Mouse (Mus musculus): ENCODE results near the gene Lin28b. TPM values are rescaled to one million over a fixed set of nuclear protein-coding genes. Genes with fewer than 3 reads are reported as not detected.

Gene Lin28b
- polyA plus RNA-seq, 1 experiment from 2014 or later, result 1.4 TPM

GRCm38 (mm10) chr10:45473143-45473484 lies 13.1 kb downstream of the Lin28b start:
- ATAC-seq (replicated peaks; ENCODE audit: low FRiP score, low TSS enrichment, low read depth) (no peak), DNase-seq (ENCODE audit: low spot score) (peak; percentile 56)
- Histone ChIP-seq H3K4me1 (replicated peaks; ENCODE audit: control insufficient read depth, insufficient read depth, low read length) (peaks cover 3% of the 10 kb centered on the region; the same call in 1 of the 2 replicates), H3K9ac (ENCODE audit: low read length) (no peak overlapping the region), H3K27ac (ENCODE audit: low read depth) (no peak overlapping the region), H3K27me3 (replicated peaks; ENCODE audit: control insufficient read depth, insufficient read depth, low read length) (peaks cover 41% of the 10 kb centered on the region), H3K4me3 (ENCODE audit: low read depth, low read length) (0 out of 2 replicates have a peak overlapping the region, but pooled peaks have one; percentile 22), H3K36me3 (ENCODE audit: control insufficient read depth, insufficient read depth, low read length) (no peaks in the 10 kb centered on the region), H3K9me3 (ENCODE audit: control insufficient read depth, low read length) (no peaks in the 10 kb centered on the region), H3K4me2 (ENCODE audit: low read length) (no peak overlapping the region)
- 5% methylated on average over 5 of the region's 5 CpGs for WGBS

- peaks cover 3% of the 10 kb centered on the region; the same call in 1 of the 2 replicates for H3K4me1 ChIP-seq (replicated peaks; ENCODE audit: control insufficient read depth, insufficient read depth, low read length)
- ATAC-seq (replicated peaks; ENCODE audit: low FRiP score, low TSS enrichment, low read depth) (no peak), DNase-seq (ENCODE audit: low spot score) (no peak)
- WGBS, result 8% methylated on average over 6 of the region's 6 CpGs
- H3K9me3 ChIP-seq (ENCODE audit: control insufficient read depth, low read length), result no peaks in the 10 kb centered on the region
- H3K4me3 ChIP-seq (ENCODE audit: low read depth, low read length), result no peak overlapping the region
- H3K9ac ChIP-seq (ENCODE audit: low read length), result no peak overlapping the region
- no peak overlapping the region for H3K4me2 ChIP-seq (ENCODE audit: low read length)
- no peaks in the 10 kb centered on the region for H3K36me3 ChIP-seq (ENCODE audit: control insufficient read depth, insufficient read depth, low read length)
- no peak overlapping the region for H3K27ac ChIP-seq (ENCODE audit: low read depth)
- H3K27me3 ChIP-seq (replicated peaks; ENCODE audit: control insufficient read depth, insufficient read depth, low read length), result peaks cover 41% of the 10 kb centered on the region
Measured at GRCm38 (mm10) chr10:45472431-45473142, 13.6 kb downstream of the Lin28b start.

GRCm38 (mm10) chr10:45471321-45471720 lies 14.9 kb downstream of the Lin28b start:
- DNase-seq (ENCODE audit: low spot score) (no peak), ATAC-seq (replicated peaks; ENCODE audit: low FRiP score, low TSS enrichment, low read depth) (no peak)
- WGBS, result 28% methylated on average over 3 of the region's 3 CpGs
- Histone ChIP-seq H3K9me3 (ENCODE audit: control insufficient read depth, low read length) (no peaks in the 10 kb centered on the region), H3K4me1 (replicated peaks; ENCODE audit: control insufficient read depth, insufficient read depth, low read length) (peaks cover 3% of the 10 kb centered on the region; the same call in 1 of the 2 replicates), H3K27ac (ENCODE audit: low read depth) (no peak overlapping the region), H3K4me3 (ENCODE audit: low read depth, low read length) (no peak overlapping the region), H3K36me3 (ENCODE audit: control insufficient read depth, insufficient read depth, low read length) (no peaks in the 10 kb centered on the region), H3K4me2 (ENCODE audit: low read length) (no peak overlapping the region), H3K9ac (ENCODE audit: low read length) (no peak overlapping the region), H3K27me3 (replicated peaks; ENCODE audit: control insufficient read depth, insufficient read depth, low read length) (peaks cover 41% of the 10 kb centered on the region)

GRCm38 (mm10) chr10:45470079-45470739 lies 16.0 kb downstream of the Lin28b start:
- H3K9me3 ChIP-seq (ENCODE audit: control insufficient read depth, low read length), result no peaks in the 10 kb centered on the region
- DNase-seq (ENCODE audit: low spot score) (no peak), ATAC-seq (replicated peaks; ENCODE audit: low FRiP score, low TSS enrichment, low read depth) (peak; percentile 51)
- 2% methylated on average over 13 of the region's 13 CpGs for WGBS
- H3K27me3 ChIP-seq (replicated peaks; ENCODE audit: control insufficient read depth, insufficient read depth, low read length), result peaks cover 38% of the 10 kb centered on the region
- H3K4me1 ChIP-seq (replicated peaks; ENCODE audit: control insufficient read depth, insufficient read depth, low read length), result peaks cover 3% of the 10 kb centered on the region; the same call in 1 of the 2 replicates
- peak overlapping the region; percentile 43 for H3K4me3 ChIP-seq (ENCODE audit: low read depth, low read length)
- H3K27ac ChIP-seq (ENCODE audit: low read depth), result no peak overlapping the region
- peak overlapping the region; percentile 42 for H3K9ac ChIP-seq (ENCODE audit: low read length)
- H3K36me3 ChIP-seq (ENCODE audit: control insufficient read depth, insufficient read depth, low read length), result no peaks in the 10 kb centered on the region
- H3K4me2 ChIP-seq (ENCODE audit: low read length), result peak overlapping the region; percentile 74

GRCm38 (mm10) chr10:45469027-45469996 lies 16.9 kb downstream of the Lin28b start:
- H3K4me1 ChIP-seq (replicated peaks; ENCODE audit: control insufficient read depth, insufficient read depth, low read length), result peaks cover 3% of the 10 kb centered on the region; the same call in 1 of the 2 replicates
- H3K27ac ChIP-seq (ENCODE audit: low read depth), result no peak overlapping the region
- DNase-seq (ENCODE audit: low spot score), result peak; percentile 80
- H3K9ac ChIP-seq (ENCODE audit: low read length), result peak overlapping the region; percentile 42
- ATAC-seq (replicated peaks; ENCODE audit: low FRiP score, low TSS enrichment, low read depth), result peak; percentile 67
- H3K4me3 ChIP-seq (ENCODE audit: low read depth, low read length), result peak overlapping the region; percentile 43
- H3K9me3 ChIP-seq (ENCODE audit: control insufficient read depth, low read length), result no peaks in the 10 kb centered on the region
- H3K27me3 ChIP-seq (replicated peaks; ENCODE audit: control insufficient read depth, insufficient read depth, low read length), result peaks cover 32% of the 10 kb centered on the region
- H3K4me2 ChIP-seq (ENCODE audit: low read length), result peak overlapping the region; percentile 74
- H3K36me3 ChIP-seq (ENCODE audit: control insufficient read depth, insufficient read depth, low read length), result no peaks in the 10 kb centered on the region
- under 1% methylated on average over 21 of the region's 21 CpGs for WGBS

- Histone ChIP-seq H3K9ac (ENCODE audit: low read length) (no peak overlapping the region), H3K27ac (ENCODE audit: low read depth) (no peak overlapping the region), H3K36me3 (ENCODE audit: control insufficient read depth, insufficient read depth, low read length) (no peaks in the 10 kb centered on the region), H3K4me1 (replicated peaks; ENCODE audit: control insufficient read depth, insufficient read depth, low read length) (peaks cover 3% of the 10 kb centered on the region; the same call in 1 of the 2 replicates), H3K27me3 (replicated peaks; ENCODE audit: control insufficient read depth, insufficient read depth, low read length) (peaks cover 26% of the 10 kb centered on the region), H3K4me3 (ENCODE audit: low read depth, low read length) (peak overlapping the region; percentile 43), H3K4me2 (ENCODE audit: low read length) (peak overlapping the region; percentile 74), H3K9me3 (ENCODE audit: control insufficient read depth, low read length) (no peaks in the 10 kb centered on the region)
- DNase-seq (ENCODE audit: low spot score), result no peak
- ATAC-seq (replicated peaks; ENCODE audit: low FRiP score, low TSS enrichment, low read depth), result no peak
- 34% methylated on average over 4 of the region's 4 CpGs for WGBS
Measured at GRCm38 (mm10) chr10:45468180-45468915, 17.8 kb downstream of the Lin28b start.

GRCm38 (mm10) chr10:45458637-45459036 lies 27.6 kb downstream of the Lin28b start:
- Histone ChIP-seq H3K4me3 (ENCODE audit: low read depth, low read length) (no peak overlapping the region), H3K36me3 (ENCODE audit: control insufficient read depth, insufficient read depth, low read length) (no peaks in the 10 kb centered on the region), H3K9me3 (ENCODE audit: control insufficient read depth, low read length) (no peaks in the 10 kb centered on the region), H3K27ac (ENCODE audit: low read depth) (no peak overlapping the region), H3K4me1 (replicated peaks; ENCODE audit: control insufficient read depth, insufficient read depth, low read length) (no peaks in the 10 kb centered on the region), H3K9ac (ENCODE audit: low read length) (no peak overlapping the region), H3K4me2 (ENCODE audit: low read length) (no peak overlapping the region), H3K27me3 (replicated peaks; ENCODE audit: control insufficient read depth, insufficient read depth, low read length) (no peaks in the 10 kb centered on the region)
- 35% methylated on average over 2 of the region's 2 CpGs for WGBS
- ATAC-seq (replicated peaks; ENCODE audit: low FRiP score, low TSS enrichment, low read depth) (no peak), DNase-seq (ENCODE audit: low spot score) (no peak)

- Histone ChIP-seq H3K27me3 (replicated peaks; ENCODE audit: control insufficient read depth, insufficient read depth, low read length) (no peaks in the 10 kb centered on the region), H3K4me3 (ENCODE audit: low read depth, low read length) (no peak overlapping the region), H3K9ac (ENCODE audit: low read length) (no peak overlapping the region), H3K27ac (ENCODE audit: low read depth) (no peak overlapping the region), H3K9me3 (ENCODE audit: control insufficient read depth, low read length) (no peaks in the 10 kb centered on the region), H3K4me2 (ENCODE audit: low read length) (no peak overlapping the region), H3K36me3 (ENCODE audit: control insufficient read depth, insufficient read depth, low read length) (no peaks in the 10 kb centered on the region), H3K4me1 (replicated peaks; ENCODE audit: control insufficient read depth, insufficient read depth, low read length) (no peaks in the 10 kb centered on the region)
- WGBS, result 22% methylated on average over 2 of the region's 2 CpGs
- no peak for ATAC-seq (replicated peaks; ENCODE audit: low FRiP score, low TSS enrichment, low read depth)
- DNase-seq (ENCODE audit: low spot score), result no peak
Measured at GRCm38 (mm10) chr10:45458074-45458473, 28.1 kb downstream of the Lin28b start.
